In genomic region chr17:87405576-87405975, GRCm38 (mm10) we compare ENCODE assay signal across 16 mouse cellular contexts. TPM values are rescaled to one million over a fixed set of nuclear protein-coding genes. Genes with fewer than 3 reads are reported as not detected.
DNase-seq lines count a peak whose midpoint lies in the region; ATAC-seq lines count a peak whose summit lies in the region.
"Had no signal": no experiment of that assay in that cellular context is flagged by ENCODE, and none has a peak within 500 bp of the region (broad histone marks: within the 10 kb centered on the region; RNA-seq: fewer than 3 reads in every experiment).

No protein-coding gene starts in this region.

- H3K9me3 ChIP-seq in heart, embryonic 11.5 days (replicated peaks; ENCODE audit: control insufficient read depth, low read length) = no peaks in the 10 kb centered on the region
- H3K9me3 ChIP-seq: liver, embryonic 13.5 days had no signal

- H3K4me2 ChIP-seq in heart, embryonic 11.5 days = no peak overlapping the region
- H3K4me2 ChIP-seq: liver, embryonic 13.5 days had no signal

- no peak for ATAC-seq in heart, embryonic 11.5 days (replicated peaks; ENCODE audit: insufficient number of reproducible peaks, low FRiP score, low TSS enrichment)
- ATAC-seq in common myeloid progenitor, adult 5-6 weeks (replicated peaks; ENCODE audit: low read depth, poor library complexity, severe bottlenecking) = peak; percentile 95
- ATAC-seq: inflammation-experienced regulatory T-cells, adult 6 months had no signal

- H3K4me1 ChIP-seq in heart, embryonic 11.5 days (ENCODE audit: control insufficient read depth, insufficient read depth, low read length) = no peaks in the 10 kb centered on the region

- no peak overlapping the region for H3K4me3 ChIP-seq in heart, embryonic 11.5 days (ENCODE audit: low read depth, low read length)
- H3K4me3 ChIP-seq: liver, embryonic 13.5 days had no signal

- H3K27me3 ChIP-seq in heart, embryonic 11.5 days (ENCODE audit: control insufficient read depth, insufficient read depth, low read length) = no peaks in the 10 kb centered on the region
- H3K27me3 ChIP-seq: CH12.LX; liver, embryonic 13.5 days had no signal

- DNase-seq in heart, adult 11 months = peak; percentile 96
- peak; percentile 83 for DNase-seq in 416B (ENCODE audit: low read depth)
- DNase-seq in lung, postnatal 14 days = peak; percentile 14
- DNase-seq in layer of hippocampus, postnatal 10 days (ENCODE audit: low spot score in 2 of 2) = no peak
- no peak for DNase-seq in embryo, embryonic 11 days
- no peak for DNase-seq in embryo, embryonic 9.5 days (ENCODE audit: extremely low spot score)
- DNase-seq: cerebellum, adult 11-12 months; liver, embryonic 13.5 days; right cerebral cortex, adult 18-20 months had no signal

- 73% methylated on average over 11 of the region's 11 CpGs for WGBS in heart, embryonic 11.5 days (ENCODE audit: insufficient replicate concordance)

- no peaks in the 10 kb centered on the region for H3K36me3 ChIP-seq in heart, embryonic 11.5 days (ENCODE audit: control insufficient read depth, insufficient read depth, low read length)
- H3K36me3 ChIP-seq: liver, embryonic 13.5 days had no signal

- no peak overlapping the region for H3K27ac ChIP-seq in heart, embryonic 11.5 days (ENCODE audit: low read depth, low read length)
- H3K27ac ChIP-seq: liver, embryonic 13.5 days had no signal

- H3K9ac ChIP-seq in heart, embryonic 11.5 days (ENCODE audit: low read depth, low read length) = no peak overlapping the region
- H3K9ac ChIP-seq: liver, embryonic 13.5 days had no signal

RNA-seq across cellular contexts. Expression of gene Stpg4, which starts 22.0 kb away (rescaled TPM):
- polyA plus RNA-seq in heart, embryonic 11.5 days (2014; fragmentation: Nextera tagmentation; extraction: Ambion mirVana) = not detected in 2 replicates
- not detected in 2 replicates for total RNA-seq in common myeloid progenitor, adult 5-6 weeks (2017)
- total RNA-seq in layer of hippocampus, postnatal 10 days (2021) = not detected
- total RNA-seq: CH12.LX; gastrocnemius, adult 18-20 months; layer of hippocampus, adult 8-10 months had no signal
- polyA plus RNA-seq: heart, postnatal 0 days; liver, embryonic 13.5 days had no signal

RNA-seq across cellular contexts. Expression of gene Calm2, which starts 41.2 kb away (rescaled TPM):
- 724 and 789 TPM in 2 replicates for polyA plus RNA-seq in heart, embryonic 11.5 days (2014; fragmentation: Nextera tagmentation; extraction: Ambion mirVana)
- 1,176 and 1,253 TPM in 2 replicates for total RNA-seq in common myeloid progenitor, adult 5-6 weeks (2017)
- total RNA-seq in layer of hippocampus, postnatal 10 days (2021) = 1,000 to 10,000 TPM; 2,051 to 2,241 TPM

Comparison
In these comparisons a context has a peak if more than half of its experiments do, and no peak if none do; other contexts are left out.
1. DNase-seq: peak in heart, adult 11 months (single experiment), 416B (single experiment) and lung, postnatal 14 days (single experiment); none in layer of hippocampus, postnatal 10 days (0 of 2), embryo, embryonic 11 days (single experiment) and embryo, embryonic 9.5 days (single experiment).